ENCODE assay signal across 12 mouse cellular contexts in the genomic region with DNA sequence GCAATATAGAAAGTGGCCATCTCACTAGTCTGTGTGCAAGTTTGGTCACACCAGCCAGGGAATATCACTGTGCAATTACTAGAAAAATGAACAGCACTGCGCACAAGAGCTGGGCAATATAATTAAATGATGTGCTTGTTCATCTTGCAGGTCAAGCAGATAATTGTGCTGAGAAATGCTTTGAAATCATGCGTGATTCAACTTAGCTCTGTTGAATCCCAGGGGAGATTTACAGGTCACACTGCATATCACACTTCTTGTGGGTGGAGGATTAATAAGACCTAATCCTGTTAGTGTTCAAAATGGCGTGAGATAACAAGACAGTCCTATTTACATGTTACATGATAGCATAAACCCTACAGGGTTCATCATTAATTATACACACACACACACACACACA.
"Had no signal": no experiment of that assay in that cellular context is flagged by ENCODE, and none has a peak within 500 bp of the region (broad histone marks: within the 10 kb centered on the region; RNA-seq: fewer than 3 reads in every experiment).

No protein-coding gene starts in this region.

- H3K9ac ChIP-seq: kidney, embryonic 15.5 days; liver, embryonic 15.5 days had no signal

- H3K4me3 ChIP-seq: kidney, embryonic 15.5 days; limb, embryonic 10.5 days; liver, embryonic 15.5 days had no signal

- H3K36me3 ChIP-seq: kidney, embryonic 15.5 days; limb, embryonic 10.5 days; liver, embryonic 15.5 days had no signal

- H3K4me1 ChIP-seq: kidney, embryonic 15.5 days; liver, embryonic 15.5 days had no signal

- ATAC-seq: intestine, embryonic 16.5 days; lung, postnatal 0 days had no signal

- H3K27ac ChIP-seq: kidney, embryonic 15.5 days; limb, embryonic 10.5 days; liver, embryonic 15.5 days had no signal

- H3K4me2 ChIP-seq: kidney, embryonic 15.5 days; liver, embryonic 11.5 days; liver, embryonic 15.5 days had no signal

- H3K9me3 ChIP-seq: kidney, embryonic 15.5 days; limb, embryonic 10.5 days; liver, embryonic 15.5 days had no signal

- DNase-seq: kidney, adult 2 months; kidney, postnatal 14 days; lung, adult 2 months; lung, postnatal 36 days; right cerebral cortex, postnatal 4 days; thymus, postnatal 36 days had no signal

- H3K27me3 ChIP-seq: kidney, embryonic 15.5 days; liver, embryonic 15.5 days had no signal
